Mouse (Mus musculus): ENCODE measurements around the gene Nr2f2. TPM values are rescaled to one million over a fixed set of nuclear protein-coding genes. Genes with fewer than 3 reads are reported as not detected.

Nr2f2 gene
- polyA plus RNA-seq, 1 experiment: 13.0 TPM

GRCm38 (mm10) chr7:70342771-70343170 is 23.8 kb downstream of the Nr2f2 start:
- no peaks in the 10 kb centered on the region for H3K27me3 ChIP-seq (ENCODE audit: control insufficient read depth, insufficient read depth, insufficient read length)

GRCm38 (mm10) chr7:70342076-70342475 is 24.5 kb downstream of the Nr2f2 start:
- Histone ChIP-seq H3K36me3 (ENCODE audit: control insufficient read depth, insufficient read depth) (peaks cover 6% of the 10 kb centered on the region), H3K27me3 (ENCODE audit: control insufficient read depth, insufficient read depth, insufficient read length) (no peaks in the 10 kb centered on the region), H3K79me2 (ENCODE audit: control insufficient read depth, insufficient read depth) (no peaks in the 10 kb centered on the region), H3K4me3 (ENCODE audit: insufficient read depth, poor library complexity, severe bottlenecking) (no peak overlapping the region), H3ac (ENCODE audit: control insufficient read depth, insufficient read length, low read depth) (no peak overlapping the region), H3K79me3 (ENCODE audit: low read depth) (no peaks in the 10 kb centered on the region)
- no peak for TF ChIP-seq MYOG (IDR thresholded peaks at IDR 0.05; ENCODE audit: control insufficient read depth, extremely low read depth, insufficient read length)
- no peak for TF ChIP-seq USF1 (IDR thresholded peaks at IDR 0.05; ENCODE audit: low read depth)
- TF ChIP-seq MAX (IDR thresholded peaks at IDR 0.05): no peak
- TF ChIP-seq CTCF (IDR thresholded peaks at IDR 0.05; ENCODE audit: control insufficient read depth, insufficient read depth, insufficient read length): no peak
- TF ChIP-seq FOSL1 (IDR thresholded peaks at IDR 0.05; ENCODE audit: insufficient read depth, low read length, poor library complexity, severe bottlenecking): no peak
- no peak for TF ChIP-seq CEBPB (IDR thresholded peaks at IDR 0.05; ENCODE audit: low read depth)
- TF ChIP-seq MYOD1 (IDR thresholded peaks at IDR 0.05; ENCODE audit: control insufficient read depth, insufficient read length, low read depth): no peak

More at GRCm38 (mm10) chr7:70342771-70343170, 23.8 kb downstream of the Nr2f2 start:
- no peak overlapping the region for H3ac ChIP-seq (ENCODE audit: control insufficient read depth, insufficient read length, low read depth)
- H3K4me3 ChIP-seq (ENCODE audit: insufficient read depth, poor library complexity, severe bottlenecking): no peak overlapping the region
- H3K79me3 ChIP-seq (ENCODE audit: low read depth): no peaks in the 10 kb centered on the region
- H3K79me2 ChIP-seq (ENCODE audit: control insufficient read depth, insufficient read depth): no peaks in the 10 kb centered on the region
- peaks cover 6% of the 10 kb centered on the region for H3K36me3 ChIP-seq (ENCODE audit: control insufficient read depth, insufficient read depth)
- TF ChIP-seq CTCF (IDR thresholded peaks at IDR 0.05; ENCODE audit: control insufficient read depth, insufficient read depth, insufficient read length) (no peak), MAX (IDR thresholded peaks at IDR 0.05) (no peak), FOSL1 (IDR thresholded peaks at IDR 0.05; ENCODE audit: insufficient read depth, low read length, poor library complexity, severe bottlenecking) (no peak), MYOG (IDR thresholded peaks at IDR 0.05; ENCODE audit: control insufficient read depth, extremely low read depth, insufficient read length) (no peak), USF1 (IDR thresholded peaks at IDR 0.05; ENCODE audit: low read depth) (no peak), CEBPB (IDR thresholded peaks at IDR 0.05; ENCODE audit: low read depth) (no peak), MYOD1 (IDR thresholded peaks at IDR 0.05; ENCODE audit: control insufficient read depth, insufficient read length, low read depth) (no peak)

- Histone ChIP-seq H3K79me2 (ENCODE audit: control insufficient read depth, insufficient read depth) (no peaks in the 10 kb centered on the region), H3K79me3 (ENCODE audit: low read depth) (no peaks in the 10 kb centered on the region), H3K27me3 (ENCODE audit: control insufficient read depth, insufficient read depth, insufficient read length) (no peaks in the 10 kb centered on the region), H3K4me3 (ENCODE audit: insufficient read depth, poor library complexity, severe bottlenecking) (no peak overlapping the region), H3K36me3 (ENCODE audit: control insufficient read depth, insufficient read depth) (no peaks in the 10 kb centered on the region), H3ac (ENCODE audit: control insufficient read depth, insufficient read length, low read depth) (no peak overlapping the region)
- TF ChIP-seq FOSL1 (IDR thresholded peaks at IDR 0.05; ENCODE audit: insufficient read depth, low read length, poor library complexity, severe bottlenecking): no peak
- TF ChIP-seq MAX (IDR thresholded peaks at IDR 0.05): no peak
- TF ChIP-seq MYOD1 (IDR thresholded peaks at IDR 0.05; ENCODE audit: control insufficient read depth, insufficient read length, low read depth): no peak
- TF ChIP-seq MYOG (IDR thresholded peaks at IDR 0.05; ENCODE audit: control insufficient read depth, extremely low read depth, insufficient read length): no peak
Measured at GRCm38 (mm10) chr7:70339998-70340630, 26.4 kb downstream of the Nr2f2 start.

- no peaks in the 10 kb centered on the region for H3K27me3 ChIP-seq (ENCODE audit: control insufficient read depth, insufficient read depth, insufficient read length)
- H3K4me3 ChIP-seq (ENCODE audit: insufficient read depth, poor library complexity, severe bottlenecking): no peak overlapping the region
- H3K36me3 ChIP-seq (ENCODE audit: control insufficient read depth, insufficient read depth): no peaks in the 10 kb centered on the region
- TF ChIP-seq USF1 (IDR thresholded peaks at IDR 0.05; ENCODE audit: low read depth): no peak
- no peak for TF ChIP-seq MAX (IDR thresholded peaks at IDR 0.05)
- TF ChIP-seq MYOD1 (IDR thresholded peaks at IDR 0.05; ENCODE audit: control insufficient read depth, insufficient read length, low read depth): no peak
- TF ChIP-seq FOSL1 (IDR thresholded peaks at IDR 0.05; ENCODE audit: insufficient read depth, low read length, poor library complexity, severe bottlenecking): no peak
- TF ChIP-seq CTCF (IDR thresholded peaks at IDR 0.05; ENCODE audit: control insufficient read depth, insufficient read depth, insufficient read length): no peak
- TF ChIP-seq CEBPB (IDR thresholded peaks at IDR 0.05; ENCODE audit: low read depth): no peak
- TF ChIP-seq MYOG (IDR thresholded peaks at IDR 0.05; ENCODE audit: control insufficient read depth, extremely low read depth, insufficient read length): no peak
- no peaks in the 10 kb centered on the region for H3K79me3 ChIP-seq (ENCODE audit: low read depth)
- H3ac ChIP-seq (ENCODE audit: control insufficient read depth, insufficient read length, low read depth): no peak overlapping the region
- no peaks in the 10 kb centered on the region for H3K79me2 ChIP-seq (ENCODE audit: control insufficient read depth, insufficient read depth)
Measured at GRCm38 (mm10) chr7:70338265-70338640, 28.3 kb downstream of the Nr2f2 start.

- H3K79me2 ChIP-seq (ENCODE audit: control insufficient read depth, insufficient read depth): no peaks in the 10 kb centered on the region
- no peak for TF ChIP-seq MAX (IDR thresholded peaks at IDR 0.05)
- no peak for TF ChIP-seq MYOD1 (IDR thresholded peaks at IDR 0.05; ENCODE audit: control insufficient read depth, insufficient read length, low read depth)
- no peak for TF ChIP-seq USF1 (IDR thresholded peaks at IDR 0.05; ENCODE audit: low read depth)
- no peak for TF ChIP-seq CTCF (IDR thresholded peaks at IDR 0.05; ENCODE audit: control insufficient read depth, insufficient read depth, insufficient read length)
- no peak for TF ChIP-seq FOSL1 (IDR thresholded peaks at IDR 0.05; ENCODE audit: insufficient read depth, low read length, poor library complexity, severe bottlenecking)
- TF ChIP-seq CEBPB (IDR thresholded peaks at IDR 0.05; ENCODE audit: low read depth): no peak
- TF ChIP-seq MYOG (IDR thresholded peaks at IDR 0.05; ENCODE audit: control insufficient read depth, extremely low read depth, insufficient read length): no peak
- no peak overlapping the region for H3K4me3 ChIP-seq (ENCODE audit: insufficient read depth, poor library complexity, severe bottlenecking)
- H3ac ChIP-seq (ENCODE audit: control insufficient read depth, insufficient read length, low read depth): no peak overlapping the region
- no peaks in the 10 kb centered on the region for H3K27me3 ChIP-seq (ENCODE audit: control insufficient read depth, insufficient read depth, insufficient read length)
- no peaks in the 10 kb centered on the region for H3K36me3 ChIP-seq (ENCODE audit: control insufficient read depth, insufficient read depth)
- no peaks in the 10 kb centered on the region for H3K79me3 ChIP-seq (ENCODE audit: low read depth)
Measured at GRCm38 (mm10) chr7:70337581-70338264, 28.8 kb downstream of the Nr2f2 start.

Measured in C2C12 (cell line).